Mouse (Mus musculus) kidney, adult 2 months (tissue): ENCODE data around the gene Zfp57. TPM values are rescaled to one million over a fixed set of nuclear protein-coding genes. Genes with fewer than 3 reads are reported as not detected.
"Not testable (repeated sequence)": the region's sequence is repeated elsewhere in the genome, so short reads cannot be mapped to it uniquely, and the experiment has no call there.

Experiments
- DNase-seq: peaks from one replicate; pipeline ENCODE4 v3.0.0; 2021
- H3K27ac ChIP-seq: fragments of 200-500 bp; 2 replicates; pipeline ENCODE4 v1.5.1; 2012; ENCODE audit warnings: low read depth, low read length, control low read depth, inconsistent platforms; ENCODE audit not compliant: insufficient read depth
- H3K27me3 ChIP-seq: fragments of 200-500 bp; replicated peaks from 2 replicates; pipeline ENCODE4 v1.6.1; 2012; ENCODE audit warnings: mild to moderate bottlenecking, moderate library complexity, low read length, inconsistent platforms; ENCODE audit not compliant: control insufficient read depth, insufficient read depth
- H3K36me3 ChIP-seq: fragments of 200-500 bp; 2 replicates; pipeline ENCODE4 v1.6.1; 2012; ENCODE audit warnings: mild to moderate bottlenecking, moderate library complexity, low read length, inconsistent platforms; ENCODE audit not compliant: control insufficient read depth, insufficient read depth
- H3K4me1 ChIP-seq: fragments of 200-500 bp; 2 replicates; pipeline ENCODE4 v1.6.1; 2011; ENCODE audit warnings: low read length; ENCODE audit not compliant: control insufficient read depth, insufficient read depth
- H3K4me3 ChIP-seq: fragments of 200-500 bp; 2 replicates; pipeline ENCODE4 v1.5.1; 2011; ENCODE audit warnings: mild to moderate bottlenecking, low read depth, low read length, control low read depth; ENCODE audit not compliant: insufficient read depth
- CTCF ChIP-seq: fragments of 200-500 bp; conservative IDR thresholded peaks from 2 replicates; pipeline ENCODE4 v1.5.1; 2011; ENCODE audit warnings: low read depth, mild to moderate bottlenecking, control low read depth, low read length, moderate library complexity, mixed read lengths; ENCODE audit not compliant: insufficient read depth, insufficient read length
- POLR2A ChIP-seq: fragments of 200-500 bp; IDR thresholded peaks from one replicate; pipeline ENCODE4 v1.6.1; 2011; ENCODE audit warnings: low read depth, low read length, control low read depth
- WGBS: fragments of 180-500 bp; shearing (Covaris S2); methylation state at CpG from one replicate; pipeline ENCODE4 v1.1.7; 2018; 5-methylcytosine and 5-hydroxymethylcytosine counted together
- polyA plus RNA-seq: library from polyadenylated mRNA; depleted of rRNA; stranded (reverse); fragments of >200 nt; gene quantifications from 2 replicates; pipeline ENCODE4 v1.2.3, GENCODE M21; 2012

Gene Zfp57
- polyA plus RNA-seq, 1 experiment = 2.0 TPM

DNA sequence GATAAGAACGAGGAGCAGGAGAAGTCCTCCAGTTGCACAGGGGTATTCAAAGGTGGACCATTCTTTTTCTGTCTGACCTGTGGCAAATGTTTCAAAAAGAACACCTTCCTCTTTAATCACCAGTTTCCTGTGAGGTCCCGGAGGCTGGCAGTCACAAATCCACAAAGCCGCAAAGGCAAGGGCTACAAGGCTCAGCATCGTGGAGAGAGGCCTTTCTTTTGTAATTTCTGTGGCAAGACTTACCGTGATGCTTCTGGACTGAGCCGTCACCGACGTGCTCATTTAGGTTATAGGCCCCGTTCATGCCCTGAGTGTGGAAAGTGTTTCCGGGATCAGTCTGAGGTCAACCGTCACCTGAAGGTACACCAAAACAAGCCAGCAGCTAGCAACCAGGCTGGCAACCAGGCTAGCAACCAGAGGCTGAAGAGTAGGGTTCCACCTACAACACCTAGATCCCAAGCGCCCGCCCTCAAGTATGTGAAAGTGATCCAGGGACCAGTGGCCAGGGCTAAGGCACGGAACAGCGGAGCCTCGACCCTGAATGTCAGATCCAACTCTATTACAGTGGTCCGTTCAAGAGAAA is 8.6 kb downstream of the Zfp57 start:
- Histone ChIP-seq H3K27ac (no peak overlapping the region), H3K4me1 (peaks cover 4% of the 10 kb centered on the region; the same call in 1 of the 2 replicates), H3K36me3 (no peaks in the 10 kb centered on the region), H3K27me3 (no peaks in the 10 kb centered on the region), H3K4me3 (no peak overlapping the region)
- 91% methylated on average over 17 of the region's 17 CpGs for WGBS
- DNase-seq = no peak
- TF ChIP-seq POLR2A = no peak
- no peak for TF ChIP-seq CTCF

GRCm38 (mm10) chr17:37011719-37012118 is 10.8 kb downstream of the Zfp57 start:
- 84% methylated on average over 3 of the region's 3 CpGs for WGBS

DNA sequence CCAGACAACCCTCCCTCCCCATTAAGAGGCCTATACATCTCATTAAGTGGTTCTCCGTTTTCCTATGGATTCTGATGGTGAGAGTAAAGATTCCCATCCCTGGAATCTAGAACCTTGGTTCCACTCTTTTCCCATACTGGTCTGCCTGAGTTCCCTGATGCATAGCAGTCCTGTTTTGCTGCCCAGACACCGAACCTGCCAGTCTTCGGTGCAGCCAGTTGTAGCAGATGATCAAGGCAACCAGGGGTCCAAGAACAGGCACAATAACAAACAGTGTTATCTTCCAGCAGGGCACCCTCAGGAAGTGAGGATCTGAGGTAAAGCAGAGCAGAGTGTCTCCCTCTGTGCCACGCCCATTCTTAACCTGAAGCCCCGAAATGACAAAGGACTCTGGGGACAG is 11.2 kb downstream of the Zfp57 start:
- H3K4me3 ChIP-seq = no peak overlapping the region
- H3K36me3 ChIP-seq = no peaks in the 10 kb centered on the region
- WGBS = 70% methylated on average over 5 of the region's 5 CpGs
- TF ChIP-seq POLR2A (no peak), CTCF (no peak)
- no peaks in the 10 kb centered on the region for H3K27me3 ChIP-seq
- H3K4me1 ChIP-seq = peaks cover 4% of the 10 kb centered on the region; the same call in 1 of the 2 replicates
- no peak overlapping the region for H3K27ac ChIP-seq
- DNase-seq = no peak

More at GRCm38 (mm10) chr17:37011719-37012118, 10.8 kb downstream of the Zfp57 start:
- Histone ChIP-seq H3K27me3 (no peaks in the 10 kb centered on the region), H3K4me3 (no peak overlapping the region), H3K4me1 (peaks cover 4% of the 10 kb centered on the region; the same call in 1 of the 2 replicates), H3K27ac (no peak overlapping the region), H3K36me3 (no peaks in the 10 kb centered on the region)
- TF ChIP-seq POLR2A = no peak
- TF ChIP-seq CTCF = no peak
- no peak for DNase-seq

DNA sequence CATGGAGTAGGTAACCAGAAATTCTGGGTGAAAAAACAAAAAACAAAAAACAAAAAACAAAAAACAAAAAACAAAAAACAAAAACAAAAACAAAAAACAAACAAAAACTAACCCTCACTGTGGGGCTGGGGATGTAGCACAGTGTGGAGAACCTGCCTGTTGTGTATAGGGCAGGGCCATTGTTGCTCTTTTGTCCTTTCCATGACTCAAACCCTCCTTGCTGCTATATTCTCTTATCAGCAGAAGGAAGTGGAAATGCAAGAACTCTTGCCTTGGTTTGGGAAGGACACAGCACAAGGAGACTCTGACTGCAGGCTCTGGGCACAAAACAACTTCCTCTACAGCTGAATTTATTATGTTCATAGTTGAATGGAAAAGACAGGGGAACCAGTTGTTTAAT is 15.4 kb downstream of the Zfp57 start:
- Histone ChIP-seq H3K36me3 (no peaks in the 10 kb centered on the region), H3K27ac (no peak overlapping the region), H3K27me3 (no peaks in the 10 kb centered on the region), H3K4me1 (no peaks in the 10 kb centered on the region), H3K4me3 (no peak overlapping the region)
- DNase-seq = no peak
- no peak for TF ChIP-seq POLR2A
- no peak for TF ChIP-seq CTCF

GRCm38 (mm10) chr17:37018328-37018727 is 17.4 kb downstream of the Zfp57 start:
- no peak for DNase-seq
- H3K4me3 ChIP-seq = no peak overlapping the region
- H3K27me3 ChIP-seq = no peaks in the 10 kb centered on the region
- no peaks in the 10 kb centered on the region for H3K36me3 ChIP-seq
- H3K4me1 ChIP-seq = no peaks in the 10 kb centered on the region
- H3K27ac ChIP-seq = no peak overlapping the region
- TF ChIP-seq POLR2A (no peak), CTCF (no peak)
- WGBS = 70% methylated on average over 3 of the region's 3 CpGs

- DNase-seq, H3K4me3 ChIP-seq, H3K4me1 ChIP-seq, H3K27ac ChIP-seq, H3K27me3 ChIP-seq, H3K36me3 ChIP-seq: not testable (repeated sequence)
- WGBS = 92% methylated on average over 5 of the region's 5 CpGs
Measured at GRCm38 (mm10) chr17:37019242-37019641, 18.3 kb downstream of the Zfp57 start.

GRCm38 (mm10) chr17:37022628-37023576 is 21.9 kb downstream of the Zfp57 start, which contains the start of gene Mog:
TSS of gene Mog (minus strand) at chr17:37023398.
- H3K27ac ChIP-seq = no peak within 1 kb of the TSS
- 69% methylated on average over 9 of the region's 9 CpGs for WGBS
- DNase-seq = no peak
- H3K4me1 ChIP-seq = no peaks in the 10 kb centered on the region
- no peak within 1 kb of the TSS for H3K4me3 ChIP-seq
- no peaks in the 10 kb centered on the region for H3K27me3 ChIP-seq
- no peak for TF ChIP-seq POLR2A
- TF ChIP-seq CTCF = no peak
- H3K36me3 ChIP-seq = no peaks in the 10 kb centered on the region
